Mouse (Mus musculus): Measurements from ENCODE around the gene Vapb.

- no peak for TF ChIP-seq CTCF (IDR thresholded peaks at IDR 0.05; ENCODE audit: low read depth)
- no peak for TF ChIP-seq EP300 (IDR thresholded peaks at IDR 0.05; ENCODE audit: low read depth)
These were observed 75.8 kb downstream of the Vapb start for GRCm38 (mm10) chr2:173813071-173813470.

Data from liver, postnatal 0 days (tissue).